ENCODE assay signal across 9 mouse cellular contexts in the genomic region with DNA sequence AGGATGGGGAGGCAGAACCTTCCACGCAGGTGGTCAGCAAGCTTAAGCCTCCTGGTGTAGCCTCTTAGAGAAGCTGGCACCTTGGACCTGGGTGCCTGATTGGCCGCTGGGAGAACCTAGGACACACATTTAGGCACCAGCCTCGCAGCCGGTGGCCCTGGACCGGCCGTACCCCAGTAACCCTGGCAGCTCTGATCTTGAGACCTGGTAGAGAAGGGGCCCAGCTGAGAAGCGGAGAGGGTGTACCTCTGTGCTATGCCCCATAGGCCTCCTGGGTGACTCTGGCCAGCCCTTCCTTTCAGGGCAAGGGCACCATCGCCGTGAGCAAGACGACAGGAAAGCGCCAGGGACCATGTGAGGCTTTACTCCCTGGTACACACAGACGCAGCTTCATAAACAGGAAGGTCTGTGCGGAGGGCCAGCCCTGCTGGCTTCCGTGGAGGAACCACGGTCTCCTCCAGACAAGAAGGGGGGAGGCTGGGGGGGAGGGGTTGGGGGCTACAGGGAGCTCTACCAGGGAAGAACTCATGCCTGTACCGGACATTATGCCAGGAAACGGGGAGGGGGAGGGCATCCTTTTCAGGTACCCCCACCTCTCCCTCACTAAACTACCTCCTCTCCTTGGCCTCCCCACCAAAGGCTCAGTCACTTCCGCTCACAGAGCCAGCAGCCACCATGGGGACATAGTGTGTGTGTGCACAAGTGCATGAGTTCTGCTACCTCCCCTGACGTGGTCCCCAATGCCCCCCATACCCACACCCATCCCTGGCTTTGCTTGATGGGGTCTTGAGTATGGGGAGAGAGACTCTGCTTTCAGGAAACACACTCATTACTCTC. TPM values are rescaled to one million over a fixed set of nuclear protein-coding genes. Genes with fewer than 3 reads are reported as not detected.
DNase-seq lines count a peak whose midpoint lies in the region; ATAC-seq and TF ChIP-seq lines count a peak whose summit lies in the region.
"Had no signal": no experiment of that assay in that cellular context is flagged by ENCODE, and none has a peak within 500 bp of the region (broad histone marks: within the 10 kb centered on the region; RNA-seq: fewer than 3 reads in every experiment).

No protein-coding gene starts in this region.

- H3K4me2 ChIP-seq in lung, embryonic 15.5 days, result peak overlapping the region; percentile 49

- peak overlapping the region; percentile 27 for H3K4me3 ChIP-seq in left cerebral cortex, adult 2 months
- H3K4me3 ChIP-seq in lung, embryonic 15.5 days, result peak overlapping the region; percentile 40
- H3K4me3 ChIP-seq: myocyte had no signal

- no peaks in the 10 kb centered on the region for H3K27me3 ChIP-seq in lung, embryonic 15.5 days

- peaks cover 17% of the 10 kb centered on the region for H3K4me1 ChIP-seq in lung, embryonic 15.5 days

- peak; percentile 63 for ATAC-seq in lung, embryonic 15.5 days (ENCODE audit: borderline replicate concordance, extremely low read depth, low FRiP score, low TSS enrichment)

- intact Hi-C loops in left cerebral cortex, adult 2 months (cut with DNase I), result no loop called here
- intact Hi-C loops in left cerebral cortex, postnatal 4 days (cut with DNase I), result no loop called here

- no peak for DNase-seq in left cerebral cortex, adult 2 months (ENCODE audit: extremely low spot score in 1 of 2, low spot score in 2 of 2)
- DNase-seq in left cerebral cortex, postnatal 4 days, result no peak
- peak; percentile 56 to 81 for DNase-seq in heart, adult 9 months (ENCODE audit: low spot score in 2 of 2)
- peak; percentile 54 for DNase-seq in kidney, adult 18-20 months
- DNase-seq in spleen, adult 12 weeks (ENCODE audit: low spot score), result peak; percentile 14
- no peak for DNase-seq in right cerebral cortex, postnatal 25 days
- no peak for DNase-seq in MN1 (ENCODE audit: low spot score)

- H3K9ac ChIP-seq in lung, embryonic 15.5 days, result peak overlapping the region; percentile 24; the same call in 1 of the 2 replicates

- WGBS in lung, embryonic 15.5 days, result 57% methylated on average over 19 of the region's 19 CpGs

- TF ChIP-seq CTCF in left cerebral cortex, adult 2 months (IDR thresholded peaks at IDR 0.05), result no peak

- H3K36me3 ChIP-seq in lung, embryonic 15.5 days, result peaks cover 8% of the 10 kb centered on the region; the same call in 1 of the 2 replicates

- H3K27ac ChIP-seq in left cerebral cortex, adult 2 months, result peak overlapping the region; percentile 67
- peak overlapping the region; percentile 46 for H3K27ac ChIP-seq in lung, embryonic 15.5 days

- H3K9me3 ChIP-seq in lung, embryonic 15.5 days, result no peaks in the 10 kb centered on the region

RNA-seq across cellular contexts. Expression of a gene that starts 1.5 kb away (rescaled TPM):
- total RNA-seq in left cerebral cortex, adult 2 months (2021), result 1 to 10 TPM; 5.0 to 6.2 TPM
- total RNA-seq in left cerebral cortex, postnatal 4 days (2021), result 1 to 10 TPM; 7.3 to 7.7 TPM
- polyA plus RNA-seq in lung, embryonic 15.5 days (2015; fragmentation: Nextera tagmentation; extraction: Ambion mirVana), result 42.1 and 45.0 TPM in 2 replicates

RNA-seq across cellular contexts. Expression of a gene that starts 31.1 kb away (rescaled TPM):
- total RNA-seq in left cerebral cortex, adult 2 months (2021), result 1 to 10 TPM; 4.8 TPM
- total RNA-seq in left cerebral cortex, postnatal 4 days (2021), result 1 to 10 TPM; 5.2 to 5.4 TPM
- polyA plus RNA-seq in lung, embryonic 15.5 days (2015; fragmentation: Nextera tagmentation; extraction: Ambion mirVana), result 7.1 and 7.6 TPM in 2 replicates

RNA-seq across cellular contexts. Expression of a gene that starts 53.2 kb away (rescaled TPM):
- total RNA-seq in left cerebral cortex, adult 2 months (2021), result 100 to 1,000 TPM; 144 to 177 TPM
- 10 to 100 TPM; 79.2 to 81.2 TPM for total RNA-seq in left cerebral cortex, postnatal 4 days (2021)
- polyA plus RNA-seq in lung, embryonic 15.5 days (2015; fragmentation: Nextera tagmentation; extraction: Ambion mirVana), result 0.06 and 0.08 TPM in 2 replicates

Comparison
In these comparisons a context has a peak if more than half of its experiments do, and no peak if none do; other contexts are left out.
1. DNase-seq: peak in heart, adult 9 months (2 of 2), kidney, adult 18-20 months (single experiment) and spleen, adult 12 weeks (single experiment); none in left cerebral cortex, adult 2 months (0 of 2), left cerebral cortex, postnatal 4 days (single experiment), right cerebral cortex, postnatal 25 days (single experiment) and MN1 (single experiment).